Mouse (Mus musculus) MEL (cell line): Measurements from ENCODE around the gene Cnot11. TPM values are rescaled to one million over a fixed set of nuclear protein-coding genes. Genes with fewer than 3 reads are reported as not detected.

Source experiments
- DNase-seq: peaks from one replicate; pipeline ENCODE4 v3.0.0; 2011; ENCODE audit warnings: low read depth, low spot score
- H3K27ac ChIP-seq: 2 replicates; pipeline ENCODE4 v1.5.1; 2012; ENCODE audit warnings: low read depth, mild to moderate bottlenecking, control low read depth, low read length, moderate library complexity; ENCODE audit not compliant: control insufficient read depth
- H3K27me3 ChIP-seq, 2 experiments: fragments of 150-350 bp in 1 of 2; sonication (generic) in 1 of 2; 2 replicates each; pipeline ENCODE4 v1.6.1; 2012; ENCODE audit warnings: low read length in 2 of 2, mild to moderate bottlenecking in 2 of 2, improper control_type of control experiment in 1 of 2, moderate library complexity in 1 of 2; ENCODE audit not compliant: insufficient read depth in 2 of 2, control insufficient read depth in 1 of 2
- H3K36me3 ChIP-seq, 2 experiments: 2 replicates each; pipeline ENCODE4 v1.6.1; 2012 to 2014; ENCODE audit warnings: low read length in 2 of 2, improper control_type of control experiment in 1 of 2, inconsistent platforms in 1 of 2, mild to moderate bottlenecking in 1 of 2; ENCODE audit not compliant: insufficient read depth in 2 of 2, control insufficient read depth in 1 of 2
- H3K4me1 ChIP-seq, 2 experiments: fragments of 150-350 bp in 1 of 2; sonication (generic) in 1 of 2; 2 replicates each; pipeline ENCODE4 v1.6.1; 2012; ENCODE audit warnings: low read length in 2 of 2, improper control_type of control experiment in 1 of 2, mild to moderate bottlenecking in 1 of 2; ENCODE audit not compliant: insufficient read depth in 2 of 2, control insufficient read depth in 1 of 2
- H3K4me3 ChIP-seq, 2 experiments: fragments of 150-350 bp in 1 of 2; sonication (generic) in 1 of 2; 2 replicates each; pipeline ENCODE4 v1.5.1; 2012; ENCODE audit warnings: low read depth in 2 of 2, low read length in 2 of 2, mild to moderate bottlenecking in 2 of 2, moderate library complexity in 2 of 2, control low read depth in 1 of 2, improper control_type of control experiment in 1 of 2; ENCODE audit not compliant: control insufficient read depth in 1 of 2, insufficient read depth in 1 of 2
- H3K79me2 ChIP-seq: 2 replicates; pipeline ENCODE4 v1.6.1; 2012; ENCODE audit warnings: mild to moderate bottlenecking, low read length, moderate library complexity; ENCODE audit not compliant: control insufficient read depth, poor library complexity, insufficient read depth
- H3K9ac ChIP-seq: 2 replicates; pipeline ENCODE4 v1.6.1; 2012; ENCODE audit warnings: low read depth, mild to moderate bottlenecking, control low read depth, low read length, moderate library complexity; ENCODE audit not compliant: control insufficient read depth, poor library complexity, severe bottlenecking
- H3K9me3 ChIP-seq: fragments of 150-350 bp; sonication (generic); replicated peaks from 2 replicates; pipeline ENCODE4 v1.6.1; 2012; ENCODE audit warnings: mild to moderate bottlenecking, low read length, improper control_type of control experiment, moderate library complexity; ENCODE audit not compliant: insufficient read depth
- CHD2 ChIP-seq: IDR thresholded peaks from 2 replicates; pipeline ENCODE4 v1.6.1; 2011; ENCODE audit warnings: low read length, improper control_type of control experiment
- ELF1 ChIP-seq: IDR thresholded peaks from 2 replicates; pipeline ENCODE4 v1.6.1; 2014; ENCODE audit warnings: low read depth, mild to moderate bottlenecking, inconsistent platforms, low read length, improper control_type of control experiment, moderate library complexity
- EP300 ChIP-seq, 2 experiments: IDR thresholded peaks; 2 replicates each; pipeline ENCODE4 v1.6.1; 2011; ENCODE audit warnings: improper control_type of control experiment in 2 of 2, low read length in 2 of 2, low read depth in 1 of 2, mild to moderate bottlenecking in 1 of 2
- GABPA ChIP-seq: IDR thresholded peaks from 2 replicates; pipeline ENCODE4 v1.6.1; 2012; ENCODE audit warnings: low read depth, mild to moderate bottlenecking, inconsistent platforms, low read length, improper control_type of control experiment, moderate library complexity
- GATA1 ChIP-seq: IDR thresholded peaks from 2 replicates; pipeline ENCODE4 v1.6.1; 2011; ENCODE audit warnings: low read depth, low read length, improper control_type of control experiment
- HCFC1 ChIP-seq: IDR thresholded peaks from 2 replicates; pipeline ENCODE4 v1.6.1; 2012; ENCODE audit warnings: low read depth, mild to moderate bottlenecking, inconsistent platforms, low read length, improper control_type of control experiment, moderate library complexity
- JUND ChIP-seq: IDR thresholded peaks from 2 replicates; pipeline ENCODE4 v1.6.1; 2011; ENCODE audit warnings: low read depth, mild to moderate bottlenecking, improper control_type of control experiment, low read length
- KAT2A ChIP-seq: conservative IDR thresholded peaks from 2 replicates; pipeline ENCODE4 v1.6.1; 2012; ENCODE audit warnings: low read depth, low read length, improper control_type of control experiment, inconsistent platforms
- MAFK ChIP-seq: IDR thresholded peaks from 2 replicates; pipeline ENCODE4 v1.6.1; 2011; ENCODE audit warnings: low read depth, mild to moderate bottlenecking, low read length, improper control_type of control experiment, borderline replicate concordance
- MAX ChIP-seq: IDR thresholded peaks from 2 replicates; pipeline ENCODE4 v1.6.1; 2011; ENCODE audit warnings: low read length, improper control_type of control experiment
- MAZ ChIP-seq: IDR thresholded peaks from 2 replicates; pipeline ENCODE4 v1.6.1; 2012; ENCODE audit warnings: low read depth, mild to moderate bottlenecking, inconsistent platforms, low read length, improper control_type of control experiment
- MEF2A ChIP-seq: IDR thresholded peaks from 2 replicates; pipeline ENCODE4 v1.6.1; 2014; ENCODE audit warnings: low read depth, mild to moderate bottlenecking, inconsistent platforms, low read length, improper control_type of control experiment; ENCODE audit not compliant: poor library complexity, insufficient replicate concordance, severe bottlenecking; ENCODE audit errors: extremely low read depth
- MXI1 ChIP-seq: IDR thresholded peaks from 2 replicates; pipeline ENCODE4 v1.6.1; 2011; ENCODE audit warnings: mild to moderate bottlenecking, low read depth, low read length, improper control_type of control experiment
- MYB ChIP-seq: IDR thresholded peaks from 2 replicates; pipeline ENCODE4 v1.6.1; 2011; ENCODE audit warnings: mild to moderate bottlenecking, low read depth, low read length, improper control_type of control experiment
- MYC ChIP-seq: IDR thresholded peaks from 2 replicates; pipeline ENCODE4 v1.6.1; 2011; ENCODE audit warnings: low read depth, mild to moderate bottlenecking, low read length, improper control_type of control experiment, moderate library complexity
- POLR2A ChIP-seq, 2 experiments: IDR thresholded peaks; 2 replicates each; pipeline ENCODE4 v1.6.1; 2011 to 2012; ENCODE audit warnings: low read length in 2 of 2, mild to moderate bottlenecking in 2 of 2, control low read depth in 1 of 2, improper control_type of control experiment in 1 of 2, low read depth in 1 of 2, moderate library complexity in 1 of 2; ENCODE audit not compliant: control insufficient read depth in 1 of 2, insufficient read depth in 1 of 2, poor library complexity in 1 of 2
- POLR2AphosphoS2 ChIP-seq: IDR thresholded peaks from 2 replicates; pipeline ENCODE4 v1.6.1; 2011; ENCODE audit warnings: low read length, improper control_type of control experiment
- RAD21 ChIP-seq: IDR thresholded peaks from 2 replicates; pipeline ENCODE4 v1.6.1; 2011; ENCODE audit warnings: mild to moderate bottlenecking, low read depth, low read length, improper control_type of control experiment
- RCOR1 ChIP-seq: IDR thresholded peaks from 2 replicates; pipeline ENCODE4 v1.6.1; 2012; ENCODE audit warnings: low read depth, mild to moderate bottlenecking, inconsistent platforms, low read length, improper control_type of control experiment
- SIN3A ChIP-seq: IDR thresholded peaks from 2 replicates; pipeline ENCODE4 v1.6.1; 2012; ENCODE audit warnings: low read length, improper control_type of control experiment, inconsistent platforms
- SMC3 ChIP-seq: IDR thresholded peaks from 2 replicates; pipeline ENCODE4 v1.6.1; 2011; ENCODE audit warnings: low read depth, low read length, improper control_type of control experiment
- TAL1 ChIP-seq: IDR thresholded peaks from 2 replicates; pipeline ENCODE4 v1.6.1; 2012; ENCODE audit warnings: mild to moderate bottlenecking, inconsistent platforms, low read length, moderate library complexity, mixed read lengths
- TBP ChIP-seq: IDR thresholded peaks from 2 replicates; pipeline ENCODE4 v1.8.0; 2011; ENCODE audit warnings: low read depth, low read length, improper control_type of control experiment
- TCF12 ChIP-seq: IDR thresholded peaks from 2 replicates; pipeline ENCODE4 v1.6.1; 2014; ENCODE audit warnings: low read depth, mild to moderate bottlenecking, inconsistent platforms, low read length, improper control_type of control experiment, moderate library complexity
- UBTF ChIP-seq: IDR thresholded peaks from 2 replicates; pipeline ENCODE4 v1.6.1; 2012; ENCODE audit warnings: low read depth, mild to moderate bottlenecking, inconsistent platforms, low read length, improper control_type of control experiment, moderate library complexity, borderline replicate concordance; ENCODE audit not compliant: insufficient read depth
- USF1 ChIP-seq: IDR thresholded peaks from 2 replicates; pipeline ENCODE4 v1.6.1; 2014; ENCODE audit warnings: low read depth, mild to moderate bottlenecking, inconsistent platforms, low read length, improper control_type of control experiment, moderate library complexity
- USF2 ChIP-seq, 2 experiments: IDR thresholded peaks; 2 replicates each; pipeline ENCODE4 v1.6.1; 2011 to 2012; ENCODE audit warnings: improper control_type of control experiment in 2 of 2, low read length in 2 of 2, borderline replicate concordance in 1 of 2, inconsistent platforms in 1 of 2, low read depth in 1 of 2, mild to moderate bottlenecking in 1 of 2; ENCODE audit not compliant: insufficient read depth in 1 of 2
- ZKSCAN1 ChIP-seq: IDR thresholded peaks from 2 replicates; pipeline ENCODE4 v1.6.1; 2012; ENCODE audit warnings: low read depth, mild to moderate bottlenecking, inconsistent platforms, low read length, improper control_type of control experiment, moderate library complexity
- ZMIZ1 ChIP-seq: IDR thresholded peaks from 2 replicates; pipeline ENCODE4 v1.6.1; 2012; ENCODE audit warnings: low read depth, mild to moderate bottlenecking, inconsistent platforms, low read length, improper control_type of control experiment, moderate library complexity
- ZNF384 ChIP-seq: IDR thresholded peaks from 2 replicates; pipeline ENCODE4 v1.6.1; 2012; ENCODE audit warnings: low read depth, mild to moderate bottlenecking, inconsistent platforms, low read length, improper control_type of control experiment
- polyA plus RNA-seq, 2 experiments: library from polyadenylated mRNA; stranded (reverse) in 1 of 2; unstranded in 1 of 2; fragments of >175 nt in 1 of 2; fragments of >200 nt in 1 of 2; gene quantifications; 2 replicates each; pipeline versions ENCODE4 v1.2.1 to v1.2.4; 2012; ENCODE audit warnings: low replicate concordance in 2 of 2, low read depth in 1 of 2; ENCODE audit not compliant: insufficient read length in 2 of 2, insufficient read depth in 1 of 2, missing spikeins in 1 of 2
- total RNA-seq: library from RNA; depleted of rRNA; stranded (reverse); fragments of 300-350 nt; gene quantifications from 2 replicates; pipeline ENCODE4 v1.2.3, GENCODE M21; 2012

Gene Cnot11
- total and polyA plus RNA-seq, 3 experiments = 20.0 to 46.0 (median 37.9) TPM

DNA sequence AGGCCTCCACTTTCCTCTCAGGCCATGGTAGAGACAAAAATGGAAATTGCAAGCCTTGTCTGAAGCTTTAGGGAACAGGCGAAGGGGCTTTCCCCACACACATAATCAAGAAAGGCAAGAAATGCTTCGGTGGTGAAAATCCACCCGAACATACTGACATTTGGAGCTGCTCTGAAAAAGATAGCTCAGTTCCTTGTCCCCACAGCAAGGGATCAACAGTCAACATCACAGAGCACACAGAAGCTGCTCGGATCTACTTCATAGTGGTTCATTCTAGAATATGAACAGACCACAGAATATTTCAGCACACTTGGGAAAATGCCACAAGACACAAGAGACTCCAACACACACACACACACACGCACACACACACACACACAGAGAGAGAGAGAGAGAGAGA, 41.6 kb upstream of the Cnot11 start:
- Histone ChIP-seq H3K4me3 (peak overlapping the region; percentile 45 to 58), H3K27me3 (no peaks in the 10 kb centered on the region), H3K9me3 (no peaks in the 10 kb centered on the region), H3K9ac (peak overlapping the region; percentile 63), H3K27ac (peak overlapping the region; percentile 52), H3K36me3 (peaks cover 0 to 4% of the 10 kb centered on the region in 2 experiments; a peak in 2 of 4 replicates), H3K4me1 (no peaks in the 10 kb centered on the region; a peak in 2 of 4 replicates), H3K79me2 (no peaks in the 10 kb centered on the region)
- TF ChIP-seq ZMIZ1 (no peak), EP300 (IDR thresholded peaks at IDR 0.05; ENCODE audit: low read depth in 1 of 2, low read length in 2 of 2) (peak in 1 of 2 experiments; percentile 23; a peak in 1 of 4 replicates), UBTF (no peak), ZNF384 (no peak), HCFC1 (no peak), MAZ (0 out of 2 replicates have a peak, but pooled peaks have one; percentile 45)
- peak; percentile 69 for DNase-seq

DNA sequence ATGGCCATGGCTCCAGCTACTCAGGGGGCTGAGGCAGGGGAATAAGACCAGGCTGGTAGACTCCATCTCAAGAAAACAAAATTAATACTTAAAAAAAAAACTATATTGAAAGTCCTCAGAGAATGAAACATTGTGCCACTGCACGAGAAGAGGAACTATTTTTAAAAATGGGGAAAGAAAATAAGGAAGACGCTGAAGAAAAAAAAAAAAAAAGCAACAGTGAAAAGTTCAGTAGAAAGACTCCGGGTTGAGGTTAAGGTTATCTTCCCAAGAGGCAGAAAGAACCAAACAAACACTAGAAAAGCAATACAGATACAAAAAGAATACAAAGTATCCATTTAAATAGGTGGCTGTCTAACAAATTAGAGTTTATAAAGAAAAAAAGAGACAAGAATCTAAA, 41.1 kb upstream of the Cnot11 start:
- no peaks in the 10 kb centered on the region for H3K27me3 ChIP-seq
- H3K9ac ChIP-seq = peak overlapping the region; percentile 63; the same call in 1 of the 2 replicates
- peak overlapping the region; percentile 45 to 58 for H3K4me3 ChIP-seq
- H3K36me3 ChIP-seq = peaks cover 0 to 4% of the 10 kb centered on the region in 2 experiments; a peak in 2 of 4 replicates
- peak; percentile 59 for DNase-seq
- H3K4me1 ChIP-seq = no peaks in the 10 kb centered on the region; a peak in 2 of 4 replicates
- H3K9me3 ChIP-seq = no peaks in the 10 kb centered on the region
- H3K79me2 ChIP-seq = no peaks in the 10 kb centered on the region
- no peak overlapping the region; the same call in 1 of the 2 replicates for H3K27ac ChIP-seq
- TF ChIP-seq POLR2AphosphoS2 (no peak), SMC3 (no peak), GATA1 (0 out of 2 replicates have a peak, but pooled peaks have one; percentile 25), RAD21 (no peak), HCFC1 (no peak), TAL1 (no peak), USF2 (IDR thresholded peaks at IDR 0.05; ENCODE audit: borderline replicate concordance in 1 of 2, insufficient read depth in 1 of 2, low read depth in 1 of 2, low read length in 2 of 2) (no peak), MYB (no peak), EP300 (IDR thresholded peaks at IDR 0.05; ENCODE audit: low read depth in 1 of 2, low read length in 2 of 2) (peak; percentile 38 to 77; a peak in 3 of 4 replicates), KAT2A (no peak), POLR2A (IDR thresholded peaks at IDR 0.05; ENCODE audit: control insufficient read depth in 1 of 2, insufficient read depth in 1 of 2, low read depth in 1 of 2, low read length in 2 of 2, poor library complexity in 1 of 2) (no peak), JUND (no peak), ZMIZ1 (no peak), SIN3A (peak; percentile 39; the same call in 1 of the 2 replicates), RCOR1 (no peak), MEF2A (no peak), GABPA (no peak), MYC (no peak), MXI1 (no peak), MAZ (no peak), UBTF (no peak), ELF1 (0 out of 2 replicates have a peak, but pooled peaks have one; percentile 9), MAX (no peak), CHD2 (no peak), USF1 (no peak), ZKSCAN1 (no peak), TCF12 (0 out of 2 replicates have a peak, but pooled peaks have one; percentile 9), TBP (no peak), MAFK (no peak)
